Mouse (Mus musculus) bone marrow, adult 2 months (tissue): ENCODE measurements around the gene Sgta. TPM values are rescaled to one million over a fixed set of nuclear protein-coding genes. Genes with fewer than 3 reads are reported as not detected.

Source experiments
- H3K27ac ChIP-seq: fragments of 200-500 bp; 2 replicates; pipeline ENCODE4 v1.5.1; 2012; ENCODE audit warnings: low read depth, mild to moderate bottlenecking, control low read depth, inconsistent platforms, low read length; ENCODE audit not compliant: control insufficient read depth, poor library complexity, insufficient read depth
- H3K4me1 ChIP-seq: fragments of 200-500 bp; 2 replicates; pipeline ENCODE4 v1.6.1; 2011; ENCODE audit warnings: low read length; ENCODE audit not compliant: control insufficient read depth, insufficient read depth
- H3K4me3 ChIP-seq: fragments of 200-500 bp; replicated peaks from 2 replicates; pipeline ENCODE3; 2011; ENCODE audit warnings: mild to moderate bottlenecking, low read depth, low read length, control low read depth; ENCODE audit not compliant: control insufficient read depth
- CTCF ChIP-seq: fragments of 200-500 bp; IDR thresholded peaks from 2 replicates; pipeline ENCODE4 v1.5.1; 2011; ENCODE audit warnings: low read length, control low read depth; ENCODE audit not compliant: control insufficient read depth, insufficient read depth
- POLR2A ChIP-seq: fragments of 200-500 bp; IDR thresholded peaks from 2 replicates; pipeline ENCODE4 v1.6.1; 2011; ENCODE audit warnings: low read depth, mild to moderate bottlenecking, control low read depth, low read length, borderline replicate concordance; ENCODE audit not compliant: control insufficient read depth
- WGBS: fragments of 180-500 bp; shearing (Covaris S2); methylation state at CpG from one replicate; pipeline ENCODE4 v1.1.7; 2018; 5-methylcytosine and 5-hydroxymethylcytosine counted together
- polyA plus RNA-seq: library from polyadenylated mRNA; stranded (reverse); fragments of >200 nt; gene quantifications from 2 replicates; pipeline ENCODE4 v1.2.4, GENCODE M21; 2011; ENCODE audit warnings: low replicate concordance; ENCODE audit not compliant: missing spikeins, insufficient read depth, insufficient read length

The Sgta gene
- polyA plus RNA-seq: 26.2 and 52.3 TPM in 2 replicates

DNA sequence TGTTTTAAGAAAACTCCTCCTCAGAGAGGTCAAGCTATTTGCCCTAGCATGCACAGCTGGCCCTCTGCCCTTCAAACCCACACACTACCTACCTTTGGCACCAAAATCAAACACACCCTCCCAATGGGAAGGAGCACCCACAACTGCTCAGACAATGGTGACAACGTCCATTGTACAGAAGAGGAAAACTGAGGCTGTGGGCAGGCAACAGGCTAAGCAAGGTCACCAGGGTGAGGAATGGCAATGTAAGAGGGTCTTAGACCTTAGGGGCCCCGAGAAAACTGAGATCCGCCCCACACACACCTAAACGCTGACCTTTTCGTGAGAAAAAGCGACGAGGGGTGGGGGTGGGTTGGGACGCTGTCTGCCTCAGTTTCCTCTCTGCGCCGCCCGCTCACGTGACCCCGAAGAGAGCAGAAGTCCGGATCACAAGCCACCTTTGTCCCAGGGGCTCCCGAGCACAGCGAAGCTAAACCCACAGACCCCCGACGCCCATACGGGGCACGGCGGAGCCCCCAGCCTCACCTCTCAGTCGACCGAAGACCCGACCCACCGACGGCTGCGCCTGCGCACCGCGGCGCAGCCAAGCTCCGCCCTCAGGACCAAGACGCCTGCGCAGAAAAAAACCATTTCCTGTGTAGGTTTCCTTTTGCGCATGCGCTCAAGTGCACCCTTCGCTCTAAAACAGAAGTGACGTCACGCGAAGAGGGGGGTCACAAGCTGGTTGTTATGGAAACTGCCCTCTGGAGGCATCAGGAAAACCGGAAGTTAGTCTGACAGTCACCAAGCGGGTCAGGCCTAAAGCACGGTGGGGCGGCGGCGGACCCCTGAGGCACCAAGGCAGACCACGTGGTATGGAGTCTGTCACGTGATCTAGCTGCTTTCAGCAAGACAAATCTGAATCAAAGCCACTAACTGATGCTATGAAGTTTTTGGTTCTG is at the start of gene Sgta:
Gene Sgta, minus strand, starts transcription at position 579 of the 941 bp plus-strand sequence.
- peaks cover 1% of the 10 kb centered on the region; the same call in 1 of the 2 replicates for H3K4me1 ChIP-seq
- TF ChIP-seq CTCF (no peak), POLR2A (no peak; the same call in 1 of the 2 replicates)
- under 1% methylated on average over 48 of the region's 48 CpGs for WGBS
- H3K27ac ChIP-seq: peak within 1 kb of the TSS; percentile 68
- H3K4me3 ChIP-seq: peak within 1 kb of the TSS; percentile 88

DNA sequence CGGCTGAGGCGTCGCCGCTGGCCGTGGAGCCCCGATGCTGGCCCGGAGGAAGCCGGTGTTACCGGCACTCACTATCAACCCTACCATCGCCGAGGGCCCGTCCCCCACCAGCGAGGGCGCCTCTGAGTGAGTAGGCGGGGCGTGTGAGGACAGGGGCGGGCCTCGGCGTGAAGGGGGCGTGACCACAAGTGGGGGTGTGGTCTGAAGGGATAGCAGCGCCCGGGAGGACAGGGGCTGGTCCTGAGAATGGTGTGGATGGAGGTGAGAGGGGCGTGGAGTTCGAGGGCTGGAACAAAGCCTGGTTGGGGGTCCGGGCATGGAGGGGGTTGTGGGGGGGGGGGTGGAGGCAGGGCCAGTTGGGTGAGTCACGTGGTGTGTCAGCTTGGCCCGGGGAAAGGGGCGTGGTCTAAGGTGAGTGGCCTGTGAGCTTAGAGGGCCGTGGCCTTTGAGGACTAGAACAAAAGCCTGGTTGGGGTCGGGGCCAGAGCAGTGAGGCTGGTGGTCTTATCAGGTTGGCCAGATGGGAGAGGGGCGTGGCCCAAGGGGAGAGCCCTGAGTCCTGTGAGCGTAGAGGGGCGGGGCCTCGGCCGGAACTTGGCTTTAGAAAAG is 46.2 kb upstream of the Sgta start:
- H3K4me1 ChIP-seq: peaks cover 3% of the 10 kb centered on the region; the same call in 1 of the 2 replicates
- WGBS: under 1% methylated on average over 35 of the region's 35 CpGs
- TF ChIP-seq CTCF: no peak
- no peak for TF ChIP-seq POLR2A
- H3K4me3 ChIP-seq: peak overlapping the region; percentile 85
- peak overlapping the region; percentile 100 for H3K27ac ChIP-seq

DNA sequence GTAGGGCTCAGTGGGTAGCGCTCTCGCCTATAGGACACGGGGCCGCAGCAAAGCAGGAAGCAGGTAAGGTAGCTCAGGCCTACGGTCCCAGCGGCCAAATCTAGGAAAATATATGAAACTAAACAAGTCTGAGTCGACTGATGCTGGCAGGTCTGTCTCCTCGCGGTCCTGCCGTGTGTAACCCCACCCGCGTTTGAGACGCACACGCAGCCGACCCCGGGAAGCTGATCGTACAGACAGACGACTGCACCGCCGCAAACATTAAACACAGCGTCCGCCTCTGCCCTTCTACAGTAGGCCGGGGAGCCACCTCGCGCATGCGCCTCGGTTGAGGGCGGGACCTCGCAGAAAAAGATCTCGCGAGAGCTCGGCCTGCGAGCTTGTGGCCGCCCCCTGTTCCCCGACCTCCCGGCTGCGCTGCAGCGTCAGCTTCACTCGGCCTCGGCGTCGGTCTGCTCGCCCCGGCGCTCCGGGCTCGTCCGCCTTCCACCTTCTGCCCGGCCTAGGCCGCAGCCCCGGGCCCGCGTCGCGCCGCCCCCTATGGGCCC is 45.7 kb upstream of the Sgta start, which contains the start of gene Map2k2:
Gene Map2k2, plus strand, starts transcription at position 351 of the 548 bp plus-strand sequence.
- H3K4me1 ChIP-seq: peaks cover 3% of the 10 kb centered on the region; the same call in 1 of the 2 replicates
- TF ChIP-seq CTCF: peak; percentile 10; the same call in 1 of the 2 replicates
- TF ChIP-seq POLR2A: peak; percentile 99
- under 1% methylated on average over 56 of the region's 56 CpGs for WGBS
- peak within 1 kb of the TSS; percentile 100 for H3K27ac ChIP-seq
- peak within 1 kb of the TSS; percentile 85 for H3K4me3 ChIP-seq

DNA sequence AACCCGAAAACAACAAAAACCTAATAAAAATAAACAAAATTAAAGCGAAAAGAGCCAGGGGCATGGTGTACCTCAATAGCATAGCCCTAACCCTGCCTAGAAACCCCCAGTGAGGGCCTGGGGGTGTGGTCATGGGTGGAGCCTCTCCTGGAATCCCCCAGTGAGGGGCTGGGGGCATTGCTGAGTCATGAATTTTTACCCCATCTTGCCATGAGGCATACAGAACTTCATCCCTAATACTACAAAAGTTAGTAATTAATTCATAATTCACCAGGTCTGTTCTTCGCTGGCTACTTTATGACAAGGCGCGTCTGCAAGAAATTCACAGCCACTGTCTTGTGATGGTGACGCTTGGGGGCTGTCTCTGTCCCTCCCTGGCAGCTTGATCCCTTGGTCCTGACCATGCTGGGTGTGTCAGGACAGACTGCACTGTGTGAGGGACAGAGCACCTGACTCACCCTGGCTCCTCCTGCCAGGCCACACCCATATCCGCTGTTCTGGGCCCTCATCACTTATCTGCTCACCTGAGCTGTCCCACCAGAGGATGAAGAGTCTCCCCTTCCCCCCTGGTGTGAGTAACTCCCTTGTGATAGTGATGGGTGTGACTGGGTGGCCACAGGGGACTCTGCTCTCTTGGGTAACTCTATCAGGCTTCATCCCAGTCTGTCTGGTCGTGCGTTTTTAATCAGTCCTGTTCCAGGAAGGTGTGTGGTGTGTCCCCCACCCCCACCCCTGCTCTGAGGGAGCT is 35.1 kb upstream of the Sgta start:
- no peak overlapping the region for H3K4me3 ChIP-seq
- WGBS: 67% methylated on average over 9 of the region's 9 CpGs
- H3K27ac ChIP-seq: no peak overlapping the region
- TF ChIP-seq POLR2A (no peak), CTCF (no peak)
- no peaks in the 10 kb centered on the region for H3K4me1 ChIP-seq

DNA sequence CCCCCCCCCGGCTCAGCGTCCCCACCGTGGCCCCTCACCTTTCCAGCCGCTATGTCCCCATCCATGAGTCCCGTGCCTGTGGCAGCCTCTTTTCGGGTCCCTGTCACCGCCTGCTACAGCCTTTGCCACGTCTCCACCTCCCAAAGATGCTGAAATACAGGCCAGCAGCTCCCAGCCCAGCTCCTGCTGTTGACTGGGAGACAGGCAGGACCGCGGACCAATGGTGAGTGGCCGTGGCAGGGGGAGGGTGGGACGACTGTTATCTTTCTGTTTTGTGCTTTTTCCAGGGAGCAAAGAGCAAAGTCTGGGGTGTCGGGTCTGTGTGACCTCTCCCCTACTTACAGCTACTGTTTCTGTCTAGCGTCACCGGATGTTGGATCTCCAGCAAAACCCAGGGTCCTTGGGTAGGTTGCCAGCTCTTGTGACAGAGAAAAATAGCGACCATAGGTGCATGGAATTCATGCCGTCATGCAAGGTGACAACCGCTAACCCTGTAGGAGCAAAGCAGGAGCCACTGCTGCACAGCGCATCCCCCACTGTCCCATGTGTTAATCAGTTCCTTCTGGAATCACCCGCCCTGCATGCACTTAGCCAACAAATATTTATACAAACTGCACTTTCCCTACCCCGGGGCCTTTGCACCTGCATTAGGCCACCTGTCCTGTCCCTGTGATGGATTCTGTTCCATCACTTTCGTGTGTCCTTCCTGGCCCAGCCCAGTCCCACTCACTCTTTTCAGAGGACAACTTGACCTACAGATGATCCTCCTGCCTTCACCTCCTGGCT is 32.7 kb upstream of the Sgta start:
- 60% methylated on average over 22 of the region's 22 CpGs for WGBS
- no peak for TF ChIP-seq CTCF
- no peak for TF ChIP-seq POLR2A
- Histone ChIP-seq H3K4me3 (no peak overlapping the region), H3K4me1 (no peaks in the 10 kb centered on the region), H3K27ac (no peak overlapping the region)

DNA sequence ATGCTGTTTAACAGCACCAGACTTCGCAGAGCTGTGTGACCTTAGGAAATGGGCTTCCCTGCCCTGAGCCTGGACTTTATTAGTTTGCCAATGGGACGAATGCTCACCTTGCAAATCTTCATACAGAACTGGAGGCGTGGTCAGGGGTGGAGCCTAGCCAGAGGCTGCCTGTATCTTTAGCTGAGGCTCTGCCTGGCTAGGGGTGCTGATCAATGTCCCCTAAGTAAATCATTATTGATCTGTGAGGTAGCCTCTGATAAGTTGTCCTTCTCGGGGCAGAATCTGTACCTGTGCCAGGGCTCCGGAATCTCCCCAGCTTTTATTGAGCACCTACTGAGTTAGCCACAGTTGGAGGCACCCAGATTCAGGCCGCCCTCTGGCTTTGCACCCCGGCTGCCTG is 30.6 kb upstream of the Sgta start:
- Histone ChIP-seq H3K27ac (no peak overlapping the region), H3K4me3 (no peak overlapping the region), H3K4me1 (no peaks in the 10 kb centered on the region)
- WGBS: 77% methylated on average over 7 of the region's 7 CpGs
- no peak for TF ChIP-seq CTCF
- TF ChIP-seq POLR2A: no peak

DNA sequence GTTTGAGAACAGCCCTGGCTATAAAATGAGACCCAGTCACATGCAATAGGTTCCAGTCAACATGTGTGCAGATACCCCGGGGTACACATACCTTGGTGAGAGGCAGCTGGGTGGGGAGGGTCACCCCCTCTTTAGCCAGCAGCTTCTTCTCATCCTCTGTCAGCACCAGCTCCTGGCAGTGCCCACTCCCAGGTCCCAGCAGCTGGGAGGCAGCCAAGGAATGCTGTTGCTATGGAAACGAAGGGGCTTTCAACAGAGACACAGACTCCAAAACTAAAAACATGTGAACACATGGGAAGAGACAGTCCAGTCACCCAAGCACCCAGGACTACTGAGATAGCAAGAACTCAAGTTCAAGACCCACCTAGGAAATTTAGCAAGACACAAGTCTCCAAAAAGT is 29.2 kb upstream of the Sgta start:
- Histone ChIP-seq H3K27ac (no peak overlapping the region), H3K4me3 (no peak overlapping the region), H3K4me1 (no peaks in the 10 kb centered on the region)
- TF ChIP-seq POLR2A (no peak), CTCF (no peak)
- WGBS: 57% methylated on average over 2 of the region's 2 CpGs
